Mouse (Mus musculus) cerebellum, adult 18-20 months (tissue): ENCODE results near the gene Celsr2.

Experiments
- DNase-seq, 2 experiments: peaks; one replicate each; pipeline ENCODE4 v3.0.0; 2021

Gene Celsr2

DNA sequence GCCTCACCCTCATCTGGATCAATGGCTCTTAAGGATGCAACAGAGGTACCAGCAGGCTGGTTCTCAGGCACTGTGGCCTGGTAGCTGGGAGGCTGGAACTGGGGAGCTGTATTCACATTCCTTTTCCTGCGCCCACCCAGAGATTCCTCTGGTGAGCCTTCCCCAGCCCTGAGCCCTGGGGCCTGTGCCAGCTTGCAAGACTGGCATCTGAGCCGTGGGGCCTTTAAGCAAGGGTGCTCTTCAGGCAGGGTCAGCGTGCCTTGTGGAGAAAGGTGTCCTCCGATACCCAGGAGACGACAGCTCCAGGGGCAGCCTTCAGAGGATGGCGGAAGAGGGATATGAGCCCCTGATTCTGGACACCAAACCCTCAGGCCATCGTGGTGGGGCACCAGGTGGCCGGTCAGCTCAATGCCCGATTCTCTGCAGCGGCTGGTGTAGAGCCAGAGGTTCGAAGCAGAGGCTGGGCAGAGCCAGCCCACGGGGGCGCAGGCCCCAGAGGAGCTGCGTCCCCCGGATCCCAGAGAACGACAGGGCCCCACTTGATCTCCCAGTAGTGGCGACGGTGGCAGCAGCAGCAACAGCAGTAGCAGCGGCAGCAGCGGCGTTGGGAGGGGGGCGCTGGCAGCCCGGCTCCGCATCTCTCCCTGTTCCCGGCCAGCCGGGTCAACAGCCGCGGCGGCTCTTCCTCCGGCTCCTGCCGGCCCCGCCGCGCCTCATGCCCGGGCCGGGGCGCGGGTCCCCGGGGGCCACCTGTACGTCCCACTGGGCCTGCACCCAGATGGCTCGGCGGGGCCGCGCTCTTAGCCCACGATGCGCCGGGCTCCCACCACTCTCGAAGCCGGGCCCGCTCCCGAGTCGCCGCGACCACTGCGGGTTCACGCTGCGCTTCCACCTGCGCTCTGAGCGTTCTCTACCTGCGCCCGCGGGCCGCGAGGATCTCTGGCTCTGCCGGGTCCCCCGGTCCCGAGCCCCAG is at the start of gene Celsr2:
TSS of gene Celsr2 (minus strand) at position 696 of the 974 bp plus-strand sequence.
- peak in 1 of 2 experiments; percentile 58 for DNase-seq

DNA sequence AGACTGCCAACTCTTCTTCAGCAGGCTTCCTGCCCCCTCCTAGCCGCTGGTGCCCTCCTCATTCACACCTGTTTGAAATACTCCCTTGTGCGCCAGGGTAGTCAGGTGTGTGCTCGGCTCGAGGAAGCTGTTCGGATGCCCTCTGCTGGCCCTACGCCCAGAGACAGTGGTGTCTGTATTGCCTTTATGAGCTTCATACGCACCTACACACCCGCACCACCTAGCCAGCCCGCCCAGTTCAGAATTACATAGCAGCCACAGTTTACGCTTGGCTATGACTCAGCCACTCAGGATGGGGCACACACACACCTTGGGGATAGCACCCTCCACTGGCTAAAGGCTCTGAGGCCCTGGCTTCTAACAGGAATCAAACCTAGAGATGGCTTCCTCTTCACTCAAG is 43.5 kb upstream of the Celsr2 start:
- DNase-seq = peak; percentile 10 to 19

GRCm38 (mm10) chr3:108458380-108458779 is 43.0 kb upstream of the Celsr2 start:
- DNase-seq = no peak

DNA sequence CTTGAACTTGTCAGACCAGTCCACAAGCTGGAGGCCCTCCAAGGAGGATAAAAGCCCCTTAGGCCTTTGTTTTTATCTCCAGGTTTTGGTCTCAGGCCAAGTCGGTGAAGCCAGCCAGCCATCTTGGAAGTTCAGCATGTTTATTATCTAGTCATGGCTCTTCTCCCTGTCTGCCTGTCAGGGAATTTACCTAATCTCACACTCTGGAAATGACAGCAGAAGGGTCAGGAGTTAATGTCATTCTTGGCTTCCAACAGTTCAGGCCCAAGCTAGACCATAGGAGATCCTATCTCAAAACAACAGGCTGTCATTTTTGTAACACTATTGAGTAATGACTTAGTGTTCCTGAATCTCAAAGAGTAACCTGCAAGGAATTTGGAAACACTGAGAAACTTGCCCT is 38.8 kb upstream of the Celsr2 start:
- DNase-seq = no peak

DNA sequence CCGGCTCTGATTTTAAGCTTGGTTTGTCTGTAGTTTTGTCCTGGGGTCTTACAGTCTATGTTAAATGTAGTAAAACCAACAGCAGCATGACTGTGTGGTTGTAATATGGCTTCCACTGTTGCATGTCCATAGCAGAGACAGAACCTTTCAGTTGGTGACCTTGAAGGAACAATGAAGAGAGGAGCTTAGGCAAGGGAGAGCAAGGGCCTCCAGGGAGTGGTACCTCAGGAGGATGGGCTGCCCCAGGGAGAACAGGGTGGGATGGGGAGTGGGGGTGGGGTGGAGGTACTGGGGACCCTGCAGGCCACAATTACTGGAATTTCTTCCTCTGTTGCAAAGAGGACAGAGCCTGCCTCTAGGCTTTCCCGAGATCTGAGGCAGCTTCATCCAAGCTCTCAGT is 36.6 kb upstream of the Celsr2 start:
- DNase-seq = no peak

DNA sequence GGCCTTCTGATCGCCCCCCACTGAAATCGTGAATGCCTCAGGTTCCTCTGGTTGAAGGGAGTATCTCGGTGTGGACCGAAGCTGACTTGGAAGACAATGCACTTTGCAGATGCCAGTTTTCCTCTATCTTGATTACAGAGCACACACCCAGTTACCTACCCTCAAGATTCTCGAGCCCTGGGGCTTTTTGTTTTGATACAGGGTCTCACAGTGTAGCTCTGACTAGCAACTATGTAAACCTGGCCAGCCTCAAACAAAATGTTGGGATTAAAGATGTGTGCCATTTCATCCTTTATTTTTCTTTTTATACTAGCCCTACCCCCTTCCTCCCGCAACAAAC is 30.0 kb upstream of the Celsr2 start:
- no peak for DNase-seq

- peak; percentile 91 to 95 for DNase-seq
Measured at GRCm38 (mm10) chr3:108444698-108445365, 29.5 kb upstream of the Celsr2 start, which contains the start of gene Sars. Sars (minus strand) TSS chr3:108445209.

- peak; percentile 35 to 41 for DNase-seq
Measured at GRCm38 (mm10) chr3:108444029-108444428, 28.7 kb upstream of the Celsr2 start.

GRCm38 (mm10) chr3:108436380-108436714 is 21.0 kb upstream of the Celsr2 start:
- DNase-seq = no peak

DNA sequence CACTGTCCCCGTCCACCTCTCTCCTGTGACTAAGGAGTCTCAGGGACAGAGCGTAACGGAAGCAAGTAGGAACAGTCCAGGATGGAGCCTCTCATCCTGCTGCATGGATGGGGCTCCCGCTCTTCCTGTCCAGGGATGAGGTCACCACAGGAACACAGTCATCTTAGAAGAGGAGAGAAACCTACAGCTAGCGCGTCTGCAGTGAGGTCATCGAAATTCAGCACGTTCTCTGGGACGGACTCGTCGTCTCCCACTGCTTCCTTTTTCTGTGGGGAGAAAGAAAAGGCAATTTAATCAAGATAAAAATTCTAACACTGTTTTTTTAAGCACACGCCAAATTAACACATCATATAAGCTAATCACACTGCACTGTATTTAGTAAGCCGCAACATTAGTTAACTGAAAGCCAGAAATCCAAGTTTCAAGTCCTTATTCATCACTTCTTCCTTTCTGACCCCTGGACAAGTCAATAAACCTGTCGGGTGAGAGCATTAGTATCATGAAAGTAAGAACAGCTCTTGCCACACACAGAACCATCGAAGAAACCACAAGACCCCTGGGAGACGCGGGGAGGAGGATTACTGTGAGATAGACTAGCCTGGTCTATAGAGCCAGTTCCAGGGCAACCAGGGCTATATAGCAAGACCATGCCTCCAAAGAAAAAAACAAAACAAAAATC is 20.5 kb upstream of the Celsr2 start:
- DNase-seq = no peak

DNA sequence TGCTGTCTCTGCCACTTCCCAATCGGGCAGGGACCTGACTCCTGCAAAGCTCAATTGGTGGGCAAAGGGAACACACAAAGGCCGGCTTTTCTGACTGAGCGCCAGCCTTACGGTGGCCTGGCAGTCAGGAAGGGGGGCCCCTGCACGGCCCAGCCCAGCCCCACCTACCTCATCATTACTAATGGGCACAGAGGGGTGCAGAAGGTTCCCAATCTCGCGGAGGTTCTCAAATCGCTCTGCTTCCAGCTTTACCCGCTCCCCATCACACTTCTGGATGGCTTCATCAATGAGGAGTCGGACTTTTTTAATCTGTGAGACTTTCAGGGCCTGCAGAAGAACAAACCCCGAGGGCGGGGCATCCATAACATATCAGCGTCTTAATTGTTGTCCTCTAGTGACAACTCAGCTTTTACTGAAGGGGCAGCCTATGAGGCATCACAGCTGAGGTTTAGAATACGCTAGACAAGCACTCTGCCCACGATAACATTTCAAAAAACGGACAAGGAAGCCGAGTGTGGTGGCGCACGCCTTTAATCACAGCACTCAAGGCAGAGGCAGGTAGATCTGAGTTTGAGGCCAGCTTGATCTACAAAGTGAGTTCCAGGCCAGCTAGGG is 18.6 kb upstream of the Celsr2 start:
- DNase-seq = no peak

DNA sequence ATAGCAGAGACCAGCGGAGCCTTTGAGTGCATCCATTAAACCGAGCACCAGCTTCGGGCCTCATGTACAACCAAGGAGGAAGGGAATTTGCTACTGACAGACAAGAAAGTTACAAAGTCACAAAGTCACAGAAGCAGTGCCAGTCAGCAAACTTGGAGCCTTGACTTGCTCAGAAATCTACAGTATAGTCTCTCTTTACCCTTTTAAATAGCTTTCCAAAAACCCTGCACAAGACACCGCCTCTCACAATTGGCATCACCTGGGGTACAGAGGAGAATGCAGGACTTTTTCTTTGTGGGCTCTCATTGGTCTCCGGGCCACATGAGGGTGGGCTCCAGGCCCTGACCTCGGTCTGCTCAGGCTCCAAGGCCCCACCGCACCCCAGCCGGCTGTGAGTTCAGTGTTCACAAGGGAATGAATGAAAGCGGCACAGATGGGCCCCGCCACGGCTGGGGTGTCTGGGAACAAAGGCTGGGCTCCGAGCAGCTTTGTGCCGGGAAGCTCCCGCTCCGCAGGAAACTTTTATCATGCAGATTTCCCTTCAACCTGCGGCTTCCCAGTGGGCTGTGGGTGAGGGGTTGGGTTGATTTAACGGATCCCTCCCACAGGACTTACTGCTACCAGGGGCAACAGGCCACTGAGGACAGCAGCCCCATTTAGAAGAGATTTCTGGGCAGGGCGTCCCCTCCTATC is 18.0 kb upstream of the Celsr2 start:
- no peak for DNase-seq

DNA sequence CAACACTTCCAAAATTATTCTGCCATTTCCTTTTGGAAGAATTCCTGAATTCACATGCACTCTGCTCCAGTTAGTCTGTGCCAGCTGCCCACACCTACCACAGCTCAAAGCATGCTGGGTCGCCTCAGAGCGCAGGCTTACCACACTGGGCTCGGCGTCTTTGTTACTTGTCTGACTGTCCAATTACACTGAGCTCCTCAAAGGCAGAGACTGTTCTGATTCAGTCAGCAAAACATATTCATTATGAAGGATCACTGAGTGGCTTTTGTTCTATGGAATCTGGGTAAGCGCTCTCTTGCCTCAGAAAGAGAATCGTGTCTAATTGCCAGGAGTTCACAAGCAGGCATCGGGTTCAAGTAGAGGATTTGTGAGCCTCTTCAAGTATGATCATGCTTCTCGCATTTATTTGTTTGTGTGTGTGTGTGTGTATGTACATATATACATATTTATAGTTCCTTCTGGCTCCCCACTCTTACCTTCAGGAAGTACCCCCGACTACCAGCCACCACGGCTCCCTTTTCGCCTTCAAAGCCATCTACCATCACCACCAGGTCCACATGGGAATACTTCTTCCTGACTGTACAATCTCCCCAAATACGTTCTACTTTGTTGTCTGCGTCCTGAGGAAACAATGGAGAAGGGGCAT is 17.3 kb upstream of the Celsr2 start:
- no peak for DNase-seq

GRCm38 (mm10) chr3:108425624-108426018 is 10.3 kb upstream of the Celsr2 start:
- no peak for DNase-seq

- DNase-seq = no peak
Measured at GRCm38 (mm10) chr3:108424944-108425623, 9.7 kb upstream of the Celsr2 start.

- peak; percentile 72 to 86 for DNase-seq
Measured at GRCm38 (mm10) chr3:108423844-108424801, 8.8 kb upstream of the Celsr2 start.

GRCm38 (mm10) chr3:108423006-108423405 is 7.7 kb upstream of the Celsr2 start:
- DNase-seq = no peak

- peak; percentile 84 to 90 for DNase-seq
Measured at GRCm38 (mm10) chr3:108415831-108416223, 475 bp upstream of the Celsr2 start.

GRCm38 (mm10) chr3:108413634-108414360 is 1.6 kb downstream of the Celsr2 start:
- DNase-seq = peak in 1 of 2 experiments; percentile 17
